Mouse (Mus musculus) ES-Bruce4 (cell line): Measurements from ENCODE around the gene Smcr8.

Experiments used
- CTCF ChIP-seq: IDR thresholded peaks from one replicate; pipeline ENCODE4 v1.8.1; 2011; ENCODE audit warnings: low read depth, low read length
- POLR2A ChIP-seq: IDR thresholded peaks from one replicate; pipeline ENCODE4 v1.8.1; 2011; ENCODE audit warnings: low read length; ENCODE audit not compliant: insufficient read depth

DNA sequence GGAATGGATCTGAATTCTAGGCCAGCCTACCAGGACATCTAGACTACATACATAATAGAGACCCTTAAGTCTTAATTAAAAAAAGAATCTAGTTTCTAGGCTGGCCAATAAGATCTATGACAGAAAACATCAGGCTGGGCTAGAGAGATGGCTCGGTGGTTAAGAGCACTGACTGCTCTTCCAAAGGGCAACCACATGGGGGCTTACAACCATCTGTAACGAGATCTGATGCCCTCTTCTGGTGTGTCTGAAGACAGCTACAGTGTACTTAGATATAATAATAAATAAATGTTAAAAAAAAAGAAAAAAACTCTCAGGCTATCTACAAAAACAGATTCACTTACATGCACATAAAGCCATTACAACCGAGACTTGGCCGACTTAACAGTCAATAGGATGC, 22.7 kb downstream of the Smcr8 start:
- TF ChIP-seq POLR2A, result no peak
- TF ChIP-seq CTCF, result no peak
